Mouse (Mus musculus) ES-E14 (cell line): ENCODE data around the gene Cenpt. TPM values are rescaled to one million over a fixed set of nuclear protein-coding genes. Genes with fewer than 3 reads are reported as not detected.

ENCODE experiments used
- DNase-seq: peaks from one replicate; pipeline ENCODE4 v3.0.0-alpha.2; 2013; ENCODE audit warnings: low read depth, low spot score
- H3K27ac ChIP-seq: 2 replicates; pipeline ENCODE4 v1.5.1; 2012; ENCODE audit warnings: low read depth, mild to moderate bottlenecking, low read length, moderate library complexity, mixed read lengths; ENCODE audit not compliant: poor library complexity, insufficient read depth, severe bottlenecking
- H3K36me3 ChIP-seq: 2 replicates; pipeline ENCODE4 v1.6.1; 2012; ENCODE audit warnings: mild to moderate bottlenecking, low read length, moderate library complexity, mixed read lengths; ENCODE audit not compliant: control insufficient read depth, poor library complexity, insufficient read depth, severe bottlenecking
- H3K4me1 ChIP-seq, 2 experiments: fragments of 150-350 bp in 1 of 2; sonication (generic) in 1 of 2; 2 replicates each; pipeline ENCODE4 v1.6.1; 2012; ENCODE audit warnings: low read length in 2 of 2, mild to moderate bottlenecking in 1 of 2, mixed read lengths in 1 of 2; ENCODE audit not compliant: control insufficient read depth in 2 of 2, insufficient read depth in 2 of 2, poor library complexity in 1 of 2
- H3K4me3 ChIP-seq, 2 experiments: fragments of 150-350 bp in 1 of 2; sonication (generic) in 1 of 2; 2 replicates each; pipeline ENCODE4 v1.5.1; 2012; ENCODE audit warnings: low read length in 2 of 2, low read depth in 1 of 2, mild to moderate bottlenecking in 1 of 2, mixed read lengths in 1 of 2; ENCODE audit not compliant: insufficient read depth in 1 of 2, poor library complexity in 1 of 2, severe bottlenecking in 1 of 2
- H3K9ac ChIP-seq: 2 replicates; pipeline ENCODE4 v1.6.1; 2012; ENCODE audit warnings: low read depth, mild to moderate bottlenecking, low read length, mixed read lengths; ENCODE audit not compliant: poor library complexity, insufficient read depth, severe bottlenecking
- H3K9me3 ChIP-seq: fragments of 150-350 bp; sonication (generic); 2 replicates; pipeline ENCODE4 v1.6.1; 2012; ENCODE audit warnings: low read depth, mild to moderate bottlenecking, low read length; ENCODE audit not compliant: control insufficient read depth, insufficient read depth
- CHD2 ChIP-seq: IDR thresholded peaks from 2 replicates; pipeline ENCODE4 v1.6.1; 2014; ENCODE audit warnings: mild to moderate bottlenecking, low read depth, low read length, inconsistent platforms
- HCFC1 ChIP-seq: IDR thresholded peaks from 2 replicates; pipeline ENCODE4 v1.6.1; 2012; ENCODE audit warnings: low read length, inconsistent platforms, borderline replicate concordance; ENCODE audit not compliant: insufficient read depth
- MAFK ChIP-seq: IDR thresholded peaks from 2 replicates; pipeline ENCODE4 v1.6.1; 2014; ENCODE audit warnings: mild to moderate bottlenecking, low read depth, low read length, inconsistent platforms; ENCODE audit not compliant: insufficient read depth
- ZC3H11A ChIP-seq: IDR thresholded peaks from 2 replicates; pipeline ENCODE4 v1.6.1; 2012; ENCODE audit warnings: low read depth, mild to moderate bottlenecking, inconsistent platforms, low read length, borderline replicate concordance
- ZNF384 ChIP-seq: IDR thresholded peaks from 2 replicates; pipeline ENCODE4 v1.6.1; 2012; ENCODE audit warnings: low read depth, low read length, inconsistent platforms
- in situ Hi-C, 2 experiments: fragments of 600-800 bp; cut with MboI; formaldehyde crosslinking; loops; one replicate each; pipeline ENCODE4 v1.15.1; 2025; ENCODE audit warnings: low sequenced_read_pairs in 2 of 2, inconsistent platforms in 1 of 2; ENCODE audit not compliant: unreplicated experiment in 2 of 2
- total RNA-seq: library from RNA; depleted of rRNA; stranded (reverse); fragments of 300-350 nt; gene quantifications from 2 replicates; pipeline ENCODE4 v1.2.3, GENCODE M21; 2012

Gene Cenpt
- total RNA-seq, 1 experiment, result 82.2 TPM

DNA sequence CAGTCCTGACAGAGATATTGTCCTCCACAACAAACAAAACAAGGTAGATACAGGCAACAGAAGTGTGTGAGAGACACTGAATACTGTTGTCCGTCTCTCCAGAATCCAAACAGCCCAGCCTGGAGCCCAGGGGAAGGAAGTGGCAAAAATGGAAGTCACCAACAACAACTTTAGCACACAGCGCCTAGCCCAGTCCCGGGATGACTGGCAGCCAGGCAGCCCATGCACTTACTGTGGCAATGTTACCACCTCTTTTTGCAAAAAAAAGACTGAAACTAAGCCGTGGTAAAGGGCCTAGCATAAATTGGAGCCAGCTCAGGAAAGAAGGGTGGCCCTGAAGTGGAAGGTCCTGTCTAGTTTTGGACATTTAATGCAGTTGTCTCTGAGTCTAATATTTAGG lies 26.7 kb downstream of the Cenpt start:
- Histone ChIP-seq H3K9me3 (no peaks in the 10 kb centered on the region), H3K36me3 (peaks cover 5% of the 10 kb centered on the region; the same call in 1 of the 2 replicates), H3K4me1 (peaks cover 0 to 7% of the 10 kb centered on the region in 2 experiments; a peak in 1 of 4 replicates), H3K4me3 (peak overlapping the region; percentile 78), H3K27ac (no peak overlapping the region), H3K9ac (peak overlapping the region; percentile 88)
- DNase-seq, result no peak
- TF ChIP-seq CHD2 (no peak), ZNF384 (no peak), MAFK (no peak), HCFC1 (no peak), ZC3H11A (no peak)
- in situ Hi-C loops, result no loop called here

DNA sequence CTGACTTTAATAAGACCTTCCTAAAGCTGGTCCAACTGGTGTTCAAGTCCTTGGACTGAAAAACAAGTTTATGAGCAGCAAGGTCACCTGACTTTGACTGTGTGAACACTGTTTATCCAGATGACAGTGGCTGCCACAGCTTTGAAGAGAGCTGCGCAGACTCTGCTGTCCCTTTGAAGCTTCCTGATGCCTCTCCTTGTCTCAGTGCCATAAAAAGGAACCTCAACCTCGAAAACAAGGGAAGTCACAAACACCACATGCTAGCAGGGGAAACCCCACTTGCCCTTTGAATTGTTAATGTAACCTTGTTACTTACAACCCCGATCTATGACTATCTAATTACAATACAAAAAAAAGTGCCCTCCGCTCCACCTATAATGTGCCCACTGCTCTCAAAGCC lies 27.6 kb downstream of the Cenpt start:
- peaks cover 8% of the 10 kb centered on the region; the same call in 1 of the 2 replicates for H3K36me3 ChIP-seq
- H3K4me3 ChIP-seq, result 0 out of 4 replicates have a peak overlapping the region, but pooled peaks of 1 of the 2 experiments have one; percentile 13
- in situ Hi-C loops, result no loop called here
- H3K27ac ChIP-seq, result no peak overlapping the region
- no peak for DNase-seq
- TF ChIP-seq ZNF384 (no peak), HCFC1 (no peak), CHD2 (no peak), ZC3H11A (no peak), MAFK (no peak)
- peaks cover 0 to 7% of the 10 kb centered on the region in 2 experiments; a peak in 1 of 4 replicates for H3K4me1 ChIP-seq
- H3K9ac ChIP-seq, result no peak overlapping the region
- no peaks in the 10 kb centered on the region for H3K9me3 ChIP-seq

DNA sequence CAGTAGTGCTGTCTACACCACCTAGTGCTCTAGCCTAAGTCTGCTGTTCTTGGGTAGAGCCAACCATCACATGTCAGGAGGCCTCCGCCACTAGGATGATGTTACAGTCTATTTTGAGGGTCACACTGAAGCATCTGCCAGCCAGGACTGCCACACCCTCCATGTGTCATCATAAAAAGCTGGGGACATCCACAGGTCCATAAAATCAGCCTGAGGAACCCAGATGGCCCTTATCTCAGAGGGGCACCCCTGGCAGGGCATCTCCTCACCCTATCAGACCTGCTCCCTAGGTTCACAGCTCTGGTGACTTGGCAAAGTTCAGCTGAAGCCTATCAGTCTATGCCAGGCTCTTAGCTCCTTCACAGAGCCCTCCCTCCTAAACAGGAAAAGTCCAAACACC lies 32.2 kb downstream of the Cenpt start:
- H3K27ac ChIP-seq, result no peak overlapping the region
- no peak for DNase-seq
- peaks cover 0 to 7% of the 10 kb centered on the region in 2 experiments; a peak in 1 of 4 replicates for H3K4me1 ChIP-seq
- H3K9me3 ChIP-seq, result no peaks in the 10 kb centered on the region
- H3K9ac ChIP-seq, result no peak overlapping the region
- TF ChIP-seq ZC3H11A (no peak), MAFK (no peak), CHD2 (no peak), ZNF384 (no peak), HCFC1 (no peak)
- peaks cover 8% of the 10 kb centered on the region; the same call in 1 of the 2 replicates for H3K36me3 ChIP-seq
- no peak overlapping the region for H3K4me3 ChIP-seq
- in situ Hi-C loops, result no loop called here

DNA sequence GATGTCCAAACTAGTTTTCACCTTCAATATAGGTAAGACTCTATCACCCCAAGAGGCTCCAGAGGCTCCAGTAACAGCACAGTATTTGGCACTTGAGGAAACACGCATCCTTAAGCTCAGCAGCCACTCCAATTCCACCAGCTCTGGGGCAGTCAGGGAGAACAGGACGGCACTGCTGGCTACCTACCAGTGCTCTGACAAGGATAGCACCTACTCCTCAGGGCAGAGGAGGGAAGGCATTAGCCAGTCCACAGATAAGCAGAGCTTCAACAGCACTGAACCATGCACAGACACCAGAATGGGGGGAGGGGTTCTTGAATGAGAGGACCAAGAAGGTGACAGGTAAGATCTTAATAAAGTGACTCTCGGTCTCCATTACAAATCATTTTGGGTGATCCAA lies 33.4 kb downstream of the Cenpt start:
- Histone ChIP-seq H3K36me3 (peaks cover 8% of the 10 kb centered on the region; the same call in 1 of the 2 replicates), H3K4me1 (peaks cover 0 to 2% of the 10 kb centered on the region in 2 experiments; a peak in 1 of 4 replicates), H3K9me3 (no peaks in the 10 kb centered on the region), H3K27ac (no peak overlapping the region), H3K4me3 (no peak overlapping the region), H3K9ac (no peak overlapping the region)
- no peak for DNase-seq
- TF ChIP-seq ZC3H11A (no peak), ZNF384 (no peak), CHD2 (no peak), HCFC1 (no peak)
- in situ Hi-C loops, result no loop called here

DNA sequence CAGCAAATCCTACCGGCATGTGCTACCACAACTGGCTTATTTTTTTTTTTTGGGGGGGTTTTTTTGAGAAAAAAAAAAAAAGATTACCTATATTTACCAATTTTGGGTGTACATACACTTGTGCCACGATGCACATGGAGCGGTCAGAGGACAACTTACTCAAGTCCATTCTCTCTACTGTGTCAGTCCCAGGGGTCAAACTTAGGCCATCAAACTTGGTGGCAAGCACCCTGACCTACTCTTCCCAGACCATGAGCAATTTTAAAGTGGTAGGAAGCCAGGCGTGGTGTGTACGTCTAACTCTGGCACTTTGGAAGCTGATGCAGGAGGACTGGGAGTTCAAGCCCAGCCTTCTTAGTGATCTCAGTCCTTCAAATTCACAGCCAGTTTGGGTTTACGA lies 39.8 kb downstream of the Cenpt start:
- peaks cover 2% of the 10 kb centered on the region; the same call in 1 of the 2 replicates for H3K36me3 ChIP-seq
- H3K9ac ChIP-seq, result no peak overlapping the region
- no peaks in the 10 kb centered on the region for H3K4me1 ChIP-seq
- TF ChIP-seq HCFC1 (no peak), ZC3H11A (no peak), ZNF384 (no peak), CHD2 (no peak), MAFK (no peak)
- H3K4me3 ChIP-seq, result no peak overlapping the region
- in situ Hi-C loops, result no loop called here
- no peak overlapping the region for H3K27ac ChIP-seq
- no peak for DNase-seq
- H3K9me3 ChIP-seq, result no peaks in the 10 kb centered on the region
